Mouse (Mus musculus): ENCODE data around the gene Agbl4. TPM values are rescaled to one million over a fixed set of nuclear protein-coding genes. Genes with fewer than 3 reads are reported as not detected.

Gene Agbl4
- total and polyA plus RNA-seq, 3 experiments, result not detected

DNA sequence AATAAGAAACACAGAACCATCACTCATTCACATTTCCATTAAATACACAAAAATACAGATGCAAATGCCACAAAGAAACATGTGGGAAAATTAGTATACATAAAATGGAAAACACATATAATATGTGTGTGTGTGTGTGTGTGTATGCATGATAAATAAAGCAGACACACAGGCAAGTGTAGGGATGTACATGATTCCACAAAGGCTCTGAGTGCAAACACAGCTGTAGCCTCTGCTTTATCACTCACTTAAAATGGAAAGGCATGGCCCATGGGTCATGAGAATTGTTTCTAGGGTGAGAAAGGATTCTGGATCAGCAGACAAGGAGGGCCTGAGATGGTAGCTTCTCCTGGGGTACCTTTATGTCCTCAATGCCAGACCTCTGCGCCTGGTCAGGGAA, 1182.8 kb downstream of the Agbl4 start:
- Histone ChIP-seq H3K4me3 (ENCODE audit: control insufficient read depth in 1 of 2, insufficient read depth in 1 of 2, low read depth in 2 of 2, low read length in 2 of 2) (no peak overlapping the region), H3K4me1 (ENCODE audit: control insufficient read depth in 1 of 2, insufficient read depth in 2 of 2, low read length in 2 of 2) (no peaks in the 10 kb centered on the region), H3K27ac (ENCODE audit: control insufficient read depth, low read depth, low read length) (no peak overlapping the region), H3K27me3 (ENCODE audit: control insufficient read depth in 1 of 2, insufficient read depth in 2 of 2, low read length in 2 of 2) (no peaks in the 10 kb centered on the region), H3K79me2 (ENCODE audit: control insufficient read depth, insufficient read depth, low read length, poor library complexity) (no peaks in the 10 kb centered on the region), H3K9ac (ENCODE audit: control insufficient read depth, low read depth, low read length, poor library complexity, severe bottlenecking) (no peak overlapping the region), H3K9me3 (replicated peaks; ENCODE audit: insufficient read depth, low read length) (no peaks in the 10 kb centered on the region), H3K36me3 (ENCODE audit: control insufficient read depth in 1 of 2, insufficient read depth in 2 of 2, low read length in 2 of 2) (no peaks in the 10 kb centered on the region)
- DNase-seq (ENCODE audit: low read depth, low spot score), result no peak
- TF ChIP-seq MXI1 (IDR thresholded peaks at IDR 0.05; ENCODE audit: low read depth, low read length), result no peak
- TF ChIP-seq EP300 (IDR thresholded peaks at IDR 0.05; ENCODE audit: low read depth in 1 of 2, low read length in 2 of 2), result no peak
- TF ChIP-seq BHLHE40 (IDR thresholded peaks at IDR 0.05; ENCODE audit: borderline replicate concordance, low read depth, low read length), result no peak
- no peak for TF ChIP-seq CHD2 (IDR thresholded peaks at IDR 0.05; ENCODE audit: low read length)
- TF ChIP-seq E2F4 (IDR thresholded peaks at IDR 0.05; ENCODE audit: borderline replicate concordance, low read depth, low read length), result no peak
- no peak for TF ChIP-seq MAZ (IDR thresholded peaks at IDR 0.05; ENCODE audit: low read depth, low read length)
- TF ChIP-seq SIN3A (IDR thresholded peaks at IDR 0.05; ENCODE audit: low read length), result no peak
- no peak for TF ChIP-seq POLR2AphosphoS5 (IDR thresholded peaks at IDR 0.05; ENCODE audit: borderline replicate concordance, low read depth, low read length)
- no peak for TF ChIP-seq ZMIZ1 (IDR thresholded peaks at IDR 0.05; ENCODE audit: low read depth, low read length)
- no peak for TF ChIP-seq GATA1 (IDR thresholded peaks at IDR 0.05; ENCODE audit: low read depth, low read length)
- no peak for TF ChIP-seq POLR2AphosphoS2 (IDR thresholded peaks at IDR 0.05; ENCODE audit: low read length)
- TF ChIP-seq HCFC1 (IDR thresholded peaks at IDR 0.05; ENCODE audit: low read depth, low read length), result no peak
- no peak for TF ChIP-seq CTCF (IDR thresholded peaks at IDR 0.05 in 2 of 3, conservative IDR thresholded peaks at IDR 0.05 in 1 of 3; ENCODE audit: control insufficient read depth in 1 of 3, insufficient read depth in 1 of 3, low read depth in 2 of 3, low read length in 3 of 3, poor library complexity in 1 of 3, severe bottlenecking in 1 of 3)
- no peak for TF ChIP-seq MEF2A (IDR thresholded peaks at IDR 0.05; ENCODE audit: extremely low read depth, insufficient replicate concordance, low read depth, low read length, poor library complexity, severe bottlenecking)

GRCm38 (mm10) chr4:111583562-111584237, 1186.2 kb downstream of the Agbl4 start:
- Histone ChIP-seq H3K36me3 (ENCODE audit: control insufficient read depth in 1 of 2, insufficient read depth in 2 of 2, low read length in 2 of 2) (no peaks in the 10 kb centered on the region), H3K27ac (ENCODE audit: control insufficient read depth, low read depth, low read length) (no peak overlapping the region), H3K9ac (ENCODE audit: control insufficient read depth, low read depth, low read length, poor library complexity, severe bottlenecking) (no peak overlapping the region), H3K4me1 (ENCODE audit: control insufficient read depth in 1 of 2, insufficient read depth in 2 of 2, low read length in 2 of 2) (no peaks in the 10 kb centered on the region), H3K4me3 (ENCODE audit: control insufficient read depth in 1 of 2, insufficient read depth in 1 of 2, low read depth in 2 of 2, low read length in 2 of 2) (no peak overlapping the region), H3K79me2 (ENCODE audit: control insufficient read depth, insufficient read depth, low read length, poor library complexity) (no peaks in the 10 kb centered on the region), H3K9me3 (replicated peaks; ENCODE audit: insufficient read depth, low read length) (no peaks in the 10 kb centered on the region), H3K27me3 (ENCODE audit: control insufficient read depth in 1 of 2, insufficient read depth in 2 of 2, low read length in 2 of 2) (no peaks in the 10 kb centered on the region)
- TF ChIP-seq NELFE (IDR thresholded peaks at IDR 0.05; ENCODE audit: low read depth, low read length) (no peak), MAFK (IDR thresholded peaks at IDR 0.05; ENCODE audit: borderline replicate concordance, low read depth, low read length) (no peak), BHLHE40 (IDR thresholded peaks at IDR 0.05; ENCODE audit: borderline replicate concordance, low read depth, low read length) (no peak), TBP (IDR thresholded peaks at IDR 0.05; ENCODE audit: low read depth, low read length) (no peak), NRF1 (IDR thresholded peaks at IDR 0.05; ENCODE audit: insufficient read depth, low read depth, low read length, poor library complexity, severe bottlenecking) (no peak), USF1 (IDR thresholded peaks at IDR 0.05; ENCODE audit: low read depth, low read length) (no peak), JUND (IDR thresholded peaks at IDR 0.05; ENCODE audit: low read depth, low read length) (no peak), ZNF384 (IDR thresholded peaks at IDR 0.05; ENCODE audit: low read depth, low read length) (no peak), ELF1 (IDR thresholded peaks at IDR 0.05; ENCODE audit: low read depth, low read length) (no peak), ZKSCAN1 (IDR thresholded peaks at IDR 0.05; ENCODE audit: low read depth, low read length) (no peak), CHD2 (IDR thresholded peaks at IDR 0.05; ENCODE audit: low read length) (no peak), MEF2A (IDR thresholded peaks at IDR 0.05; ENCODE audit: extremely low read depth, insufficient replicate concordance, low read depth, low read length, poor library complexity, severe bottlenecking) (no peak), SIN3A (IDR thresholded peaks at IDR 0.05; ENCODE audit: low read length) (no peak), MYB (IDR thresholded peaks at IDR 0.05; ENCODE audit: low read depth, low read length) (no peak), MYC (IDR thresholded peaks at IDR 0.05; ENCODE audit: low read depth, low read length) (no peak), POLR2A (IDR thresholded peaks at IDR 0.05; ENCODE audit: control insufficient read depth in 1 of 2, insufficient read depth in 1 of 2, low read depth in 1 of 2, low read length in 2 of 2, poor library complexity in 1 of 2) (no peak), KAT2A (conservative IDR thresholded peaks at IDR 0.05; ENCODE audit: low read depth, low read length) (no peak), EP300 (IDR thresholded peaks at IDR 0.05; ENCODE audit: low read depth in 1 of 2, low read length in 2 of 2) (no peak), POLR2AphosphoS5 (IDR thresholded peaks at IDR 0.05; ENCODE audit: borderline replicate concordance, low read depth, low read length) (no peak)
- DNase-seq (ENCODE audit: low read depth, low spot score), result no peak
